Mouse (Mus musculus) neural tube, embryonic 15.5 days (tissue): Measurements from ENCODE around the gene Hnrnpl. TPM values are rescaled to one million over a fixed set of nuclear protein-coding genes. Genes with fewer than 3 reads are reported as not detected.
A peak's percentile ranks its signal among the peaks of the same experiment; 100 is the strongest.

ENCODE experiments used
- ATAC-seq: fragments of 200-750 bp; cut with Nextera tagmentation; 2 replicates; pipeline ENCODE4 v1.8.0; 2017; ENCODE audit warnings: mild to moderate bottlenecking, moderate TSS enrichment, moderate library complexity; ENCODE audit not compliant: low FRiP score
- H3K27ac ChIP-seq: fragments of 300-500 bp; sonication (generic); replicated peaks from 2 replicates; pipeline ENCODE4 v1.5.1; 2015; ENCODE audit warnings: mild to moderate bottlenecking, inconsistent platforms
- H3K27me3 ChIP-seq: fragments of 300-500 bp; sonication (generic); replicated peaks from 2 replicates; pipeline ENCODE4 v1.6.1; 2015; ENCODE audit warnings: inconsistent platforms
- H3K36me3 ChIP-seq: fragments of 300-500 bp; sonication (generic); 2 replicates; pipeline ENCODE4 v1.6.1; 2015; ENCODE audit warnings: inconsistent platforms
- H3K4me1 ChIP-seq: fragments of 300-500 bp; sonication (generic); 2 replicates; pipeline ENCODE4 v1.6.1; 2015; ENCODE audit warnings: inconsistent platforms
- H3K4me2 ChIP-seq: fragments of 300-500 bp; sonication (generic); 2 replicates; pipeline ENCODE4 v1.6.1; 2015; ENCODE audit warnings: inconsistent platforms, mild to moderate bottlenecking, moderate library complexity
- H3K4me3 ChIP-seq: fragments of 300-500 bp; sonication (generic); replicated peaks from 2 replicates; pipeline ENCODE4 v1.5.1; 2015; ENCODE audit warnings: mild to moderate bottlenecking, inconsistent platforms
- H3K9ac ChIP-seq: fragments of 300-500 bp; sonication (generic); replicated peaks from 2 replicates; pipeline ENCODE4 v1.6.1; 2015; ENCODE audit warnings: mild to moderate bottlenecking, inconsistent platforms
- H3K9me3 ChIP-seq: fragments of 300-500 bp; sonication (generic); replicated peaks from 2 replicates; pipeline ENCODE4 v1.6.1; 2016; ENCODE audit warnings: inconsistent platforms
- WGBS: fragments of 180-500 bp; shearing (Covaris S2); methylation state at CpG from one replicate; pipeline ENCODE4 v1.1.7; 2015; ENCODE audit warnings: mixed read lengths; 5-methylcytosine and 5-hydroxymethylcytosine counted together
- polyA plus RNA-seq: library from polyadenylated mRNA; unstranded; fragments of >200 nt; fragmentation: Nextera tagmentation; extraction: Ambion mirVana; gene quantifications from 2 replicates; pipeline ENCODE4 v1.2.1, GENCODE M21; 2015

Gene Hnrnpl
- polyA plus RNA-seq, 1 experiment from 2014 or later = 158 TPM

DNA sequence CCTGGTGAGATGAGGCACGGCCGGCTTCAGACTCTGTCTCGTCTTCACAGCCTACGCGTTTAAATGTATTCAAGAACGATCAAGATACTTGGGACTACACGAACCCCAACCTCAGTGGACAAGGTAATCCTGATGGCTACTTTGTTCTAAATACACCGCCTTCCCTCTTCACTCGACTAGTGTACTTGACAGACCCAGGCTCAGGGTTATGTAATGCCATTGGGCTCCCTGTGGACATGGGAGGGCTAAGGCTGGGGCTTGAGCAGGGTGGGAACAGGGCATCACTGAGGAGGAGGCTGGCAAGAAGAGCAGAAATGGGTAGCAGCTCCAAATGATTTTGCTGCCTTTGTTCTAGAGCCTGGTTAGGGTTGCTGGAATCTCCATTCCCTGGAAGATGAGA is 6.9 kb downstream of the Hnrnpl start:
- no peaks in the 10 kb centered on the region for H3K27me3 ChIP-seq
- no peak overlapping the region for H3K27ac ChIP-seq
- no peak for ATAC-seq
- 0 out of 2 replicates have a peak overlapping the region, but pooled peaks have one; percentile 1 for H3K9ac ChIP-seq
- H3K4me2 ChIP-seq = no peak overlapping the region
- no peaks in the 10 kb centered on the region for H3K9me3 ChIP-seq
- 92% methylated on average over 9 of the region's 9 CpGs for WGBS
- H3K36me3 ChIP-seq = peaks cover 72% of the 10 kb centered on the region
- peaks cover 66% of the 10 kb centered on the region for H3K4me1 ChIP-seq
- no peak overlapping the region for H3K4me3 ChIP-seq

DNA sequence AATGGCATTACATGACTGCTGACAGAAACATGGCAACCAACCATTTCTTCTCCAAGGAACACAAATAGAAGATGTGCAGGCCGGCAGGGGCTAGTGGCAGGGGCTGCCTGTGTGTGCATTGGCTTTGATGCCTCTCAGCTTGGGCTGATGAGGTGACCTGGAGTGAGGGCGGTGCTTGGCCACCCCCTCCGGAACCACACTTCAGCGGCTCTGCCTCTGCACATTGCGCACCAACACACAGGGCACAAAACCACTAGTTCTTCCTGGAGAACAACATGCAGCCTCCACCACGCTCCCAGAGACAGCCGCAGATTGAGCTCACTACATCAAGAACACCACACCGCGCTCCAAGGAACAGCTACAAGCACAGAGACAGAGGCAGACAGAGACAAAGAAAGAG is 7.9 kb downstream of the Hnrnpl start:
- Histone ChIP-seq H3K9me3 (no peaks in the 10 kb centered on the region), H3K27ac (no peak overlapping the region), H3K36me3 (peaks cover 82% of the 10 kb centered on the region), H3K4me1 (peaks cover 73% of the 10 kb centered on the region), H3K4me3 (no peak overlapping the region), H3K9ac (no peak overlapping the region), H3K4me2 (no peak overlapping the region), H3K27me3 (no peaks in the 10 kb centered on the region)
- no peak for ATAC-seq
- WGBS = 88% methylated on average over 9 of the region's 9 CpGs

DNA sequence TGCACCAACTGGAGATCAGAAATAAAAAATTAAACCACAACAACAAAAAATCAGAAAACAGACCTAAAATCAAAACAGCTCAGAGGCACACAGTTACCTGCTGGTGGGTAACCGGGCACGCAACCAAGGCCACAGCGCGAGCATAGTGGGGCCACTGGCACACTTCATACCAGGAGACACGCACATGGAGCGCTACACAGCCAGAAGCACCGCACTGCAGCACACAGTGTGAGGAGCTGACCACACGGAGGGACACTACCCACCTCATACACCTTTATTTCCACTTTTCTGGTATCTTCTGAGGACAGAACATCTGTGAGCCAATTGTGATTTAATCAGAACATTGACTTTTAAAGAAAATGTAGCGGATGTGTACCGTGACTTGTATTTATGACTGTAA is 8.6 kb downstream of the Hnrnpl start:
- Histone ChIP-seq H3K9ac (no peak overlapping the region), H3K27ac (no peak overlapping the region), H3K4me2 (no peak overlapping the region), H3K9me3 (no peaks in the 10 kb centered on the region), H3K27me3 (no peaks in the 10 kb centered on the region), H3K36me3 (peaks cover 89% of the 10 kb centered on the region), H3K4me3 (no peak overlapping the region), H3K4me1 (peaks cover 75% of the 10 kb centered on the region)
- 92% methylated on average over 10 of the region's 10 CpGs for WGBS
- no peak for ATAC-seq

- Histone ChIP-seq H3K4me2 (no peak overlapping the region), H3K27me3 (no peaks in the 10 kb centered on the region), H3K9ac (no peak overlapping the region), H3K4me3 (no peak overlapping the region), H3K36me3 (peaks cover 95% of the 10 kb centered on the region), H3K27ac (no peak overlapping the region), H3K4me1 (peaks cover 69% of the 10 kb centered on the region), H3K9me3 (no peaks in the 10 kb centered on the region)
- WGBS = 57% methylated on average over 6 of the region's 6 CpGs
- no peak for ATAC-seq
Measured at GRCm38 (mm10) chr7:28817524-28817923, 9.2 kb downstream of the Hnrnpl start.

DNA sequence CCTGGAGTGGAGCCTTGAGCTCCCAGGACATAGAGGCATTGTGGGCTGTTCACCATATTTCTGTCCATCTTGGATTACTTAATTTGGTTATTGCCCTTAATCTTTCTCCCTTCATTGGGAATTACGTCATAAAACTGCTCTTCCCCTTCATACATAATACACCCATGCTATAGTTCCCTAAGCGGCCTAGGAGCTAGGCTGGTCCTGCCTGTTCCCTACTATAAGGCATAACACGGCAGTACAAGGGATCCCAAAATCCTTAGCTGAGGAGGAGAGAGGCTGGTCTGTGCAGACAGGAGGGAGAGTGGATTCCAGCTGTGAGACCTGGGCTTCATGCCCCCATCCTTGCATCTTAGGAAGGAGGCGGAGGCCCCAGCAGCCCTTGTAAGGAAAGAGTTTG is 9.6 kb downstream of the Hnrnpl start:
- no peak for ATAC-seq
- 88% methylated on average over 4 of the region's 4 CpGs for WGBS
- H3K9ac ChIP-seq = no peak overlapping the region
- H3K4me1 ChIP-seq = peaks cover 64% of the 10 kb centered on the region
- H3K36me3 ChIP-seq = peaks cover 97% of the 10 kb centered on the region
- no peak overlapping the region for H3K27ac ChIP-seq
- no peak overlapping the region for H3K4me2 ChIP-seq
- H3K9me3 ChIP-seq = no peaks in the 10 kb centered on the region
- H3K4me3 ChIP-seq = no peak overlapping the region
- no peaks in the 10 kb centered on the region for H3K27me3 ChIP-seq

DNA sequence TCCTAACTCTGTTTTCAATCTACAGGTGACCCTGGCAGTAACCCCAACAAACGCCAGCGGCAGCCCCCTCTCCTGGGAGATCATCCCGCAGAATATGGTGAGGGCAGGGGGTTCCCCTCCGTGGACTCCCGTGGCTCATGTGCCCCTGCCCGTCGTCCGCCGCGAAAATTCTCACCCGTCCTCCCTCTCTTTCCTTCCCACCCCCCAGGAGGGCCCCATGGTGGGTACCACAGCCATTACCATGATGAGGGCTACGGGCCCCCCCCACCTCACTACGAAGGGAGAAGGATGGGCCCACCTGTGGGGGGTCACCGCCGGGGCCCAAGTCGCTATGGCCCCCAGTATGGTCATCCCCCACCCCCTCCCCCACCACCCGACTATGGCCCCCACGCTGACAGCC is 10.1 kb downstream of the Hnrnpl start:
- Histone ChIP-seq H3K4me2 (no peak overlapping the region), H3K4me3 (no peak overlapping the region), H3K27ac (no peak overlapping the region), H3K4me1 (peaks cover 59% of the 10 kb centered on the region), H3K9me3 (no peaks in the 10 kb centered on the region), H3K27me3 (no peaks in the 10 kb centered on the region), H3K9ac (no peak overlapping the region), H3K36me3 (peaks cover 93% of the 10 kb centered on the region)
- no peak for ATAC-seq
- WGBS = 83% methylated on average over 18 of the region's 18 CpGs

- Histone ChIP-seq H3K9me3 (no peaks in the 10 kb centered on the region), H3K9ac (no peak overlapping the region), H3K4me1 (peaks cover 56% of the 10 kb centered on the region), H3K27me3 (no peaks in the 10 kb centered on the region), H3K4me3 (no peak overlapping the region), H3K36me3 (peaks cover 88% of the 10 kb centered on the region), H3K4me2 (no peak overlapping the region), H3K27ac (no peak overlapping the region)
- no peak for ATAC-seq
- WGBS = 87% methylated on average over 4 of the region's 4 CpGs
Measured at GRCm38 (mm10) chr7:28818861-28819452, 10.6 kb downstream of the Hnrnpl start.

DNA sequence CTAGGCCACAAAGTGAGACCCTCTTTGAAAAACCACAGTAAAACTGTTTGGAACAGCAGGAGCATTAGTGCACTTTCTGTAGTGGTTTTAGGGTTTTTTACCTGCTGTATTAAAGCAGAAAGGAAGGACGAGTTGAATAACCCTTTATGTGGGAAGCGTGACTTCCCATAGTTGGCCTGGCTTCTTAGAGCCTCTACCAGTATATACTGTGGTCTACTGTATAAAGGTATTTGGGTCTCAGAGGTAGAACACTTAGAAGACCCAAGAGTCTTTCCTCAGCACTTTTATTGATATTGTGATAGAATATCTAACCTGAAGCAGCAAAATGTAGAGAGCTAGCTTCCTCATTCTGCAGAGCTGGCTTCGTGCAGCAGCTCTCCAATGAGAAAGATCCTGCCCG is 11.2 kb downstream of the Hnrnpl start:
- H3K27ac ChIP-seq = no peak overlapping the region
- H3K9me3 ChIP-seq = no peaks in the 10 kb centered on the region
- H3K9ac ChIP-seq = 0 out of 2 replicates have a peak overlapping the region, but pooled peaks have one; percentile 23
- H3K36me3 ChIP-seq = peaks cover 82% of the 10 kb centered on the region
- no peaks in the 10 kb centered on the region for H3K27me3 ChIP-seq
- no peak overlapping the region for H3K4me3 ChIP-seq
- H3K4me1 ChIP-seq = peaks cover 61% of the 10 kb centered on the region
- ATAC-seq = no peak
- 79% methylated on average over 4 of the region's 4 CpGs for WGBS
- H3K4me2 ChIP-seq = no peak overlapping the region

DNA sequence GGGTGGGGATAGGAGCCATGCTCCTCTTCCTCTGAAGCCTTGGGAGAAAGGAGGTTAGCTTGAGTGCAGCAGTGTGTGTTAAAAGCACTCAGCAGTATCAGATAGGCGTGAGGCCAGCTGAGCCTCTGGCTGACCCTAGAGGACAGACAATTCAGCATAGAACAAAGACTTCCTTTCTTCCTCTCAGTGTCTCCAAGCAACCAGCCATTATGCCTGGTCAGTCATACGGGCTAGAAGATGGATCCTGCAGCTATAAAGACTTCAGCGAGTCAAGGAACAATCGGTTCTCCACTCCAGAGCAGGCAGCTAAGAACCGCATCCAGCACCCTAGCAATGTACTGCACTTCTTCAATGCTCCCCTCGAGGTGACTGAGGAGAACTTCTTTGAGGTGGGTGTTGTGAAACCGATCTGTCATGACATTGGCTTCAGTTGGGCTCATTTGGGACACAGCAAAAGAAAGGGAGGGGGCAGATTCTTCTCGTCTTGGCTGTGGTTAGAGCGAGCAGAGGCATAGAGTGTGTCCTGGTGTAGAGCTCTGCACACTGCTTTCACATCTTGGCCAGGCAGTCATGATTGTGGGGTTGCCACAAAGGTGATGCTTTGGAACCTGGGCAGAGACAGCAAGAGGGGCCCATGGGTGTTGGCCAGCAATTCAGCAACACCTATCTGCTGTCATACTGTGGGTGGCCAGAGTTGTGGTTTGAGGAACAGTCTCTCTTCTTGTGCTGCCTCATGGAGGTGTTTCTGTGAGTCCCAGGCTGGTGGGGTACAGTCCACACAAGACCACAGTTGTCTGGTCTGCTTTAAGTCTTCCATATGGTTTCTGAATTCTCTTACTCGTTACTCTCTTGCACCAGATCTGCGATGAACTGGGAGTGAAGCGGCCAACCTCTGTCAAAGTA is 12.3 kb downstream of the Hnrnpl start:
- Histone ChIP-seq H3K9me3 (no peaks in the 10 kb centered on the region), H3K36me3 (peaks cover 72% of the 10 kb centered on the region), H3K4me2 (no peak overlapping the region), H3K9ac (no peak overlapping the region), H3K27ac (peak overlapping the region; percentile 46; the same call in 1 of the 2 replicates), H3K4me1 (peaks cover 57% of the 10 kb centered on the region), H3K27me3 (no peaks in the 10 kb centered on the region), H3K4me3 (no peak overlapping the region)
- no peak for ATAC-seq
- WGBS = 26% methylated on average over 12 of the region's 12 CpGs

DNA sequence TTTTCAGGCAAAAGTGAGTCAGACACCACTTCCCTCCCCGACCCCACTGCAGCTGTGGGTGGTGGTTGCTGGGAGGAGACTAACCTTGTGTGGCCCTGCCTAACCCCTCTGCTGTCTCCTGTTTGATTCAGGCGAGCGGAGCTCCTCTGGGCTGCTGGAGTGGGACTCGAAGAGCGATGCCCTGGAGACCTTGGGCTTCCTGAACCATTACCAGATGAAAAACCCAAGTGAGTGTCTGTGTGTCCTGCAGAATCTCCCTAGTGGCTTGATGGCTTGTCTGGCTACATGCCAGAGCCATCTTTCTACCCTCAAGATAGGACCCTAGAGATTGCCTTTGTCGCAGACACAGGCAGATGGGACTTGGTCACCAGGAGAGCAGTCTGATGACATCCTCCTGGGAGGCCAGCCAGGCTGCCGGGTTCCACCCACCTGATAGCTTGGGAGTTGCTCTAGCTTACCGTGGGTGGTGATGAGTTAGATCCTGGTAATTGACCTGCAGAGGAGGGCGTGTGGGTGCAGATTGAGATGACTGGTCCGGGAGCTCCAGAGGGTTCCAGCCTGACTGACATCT is 13.0 kb downstream of the Hnrnpl start:
- H3K4me3 ChIP-seq = no peak overlapping the region
- WGBS = 48% methylated on average over 10 of the region's 10 CpGs
- H3K27me3 ChIP-seq = no peaks in the 10 kb centered on the region
- no peak overlapping the region for H3K4me2 ChIP-seq
- no peak for ATAC-seq
- no peak overlapping the region for H3K9ac ChIP-seq
- peaks cover 64% of the 10 kb centered on the region for H3K36me3 ChIP-seq
- peaks cover 58% of the 10 kb centered on the region for H3K4me1 ChIP-seq
- H3K27ac ChIP-seq = peak overlapping the region; percentile 46; the same call in 1 of the 2 replicates
- no peaks in the 10 kb centered on the region for H3K9me3 ChIP-seq

- H3K4me3 ChIP-seq = no peak overlapping the region
- no peaks in the 10 kb centered on the region for H3K9me3 ChIP-seq
- H3K9ac ChIP-seq = no peak overlapping the region
- H3K4me2 ChIP-seq = no peak overlapping the region
- H3K27me3 ChIP-seq = no peaks in the 10 kb centered on the region
- ATAC-seq = no peak
- peaks cover 51% of the 10 kb centered on the region for H3K4me1 ChIP-seq
- peaks cover 52% of the 10 kb centered on the region for H3K36me3 ChIP-seq
- 78% methylated on average over 1 of the region's 1 CpGs for WGBS
- H3K27ac ChIP-seq = no peak overlapping the region; the same call in 1 of the 2 replicates
Measured at GRCm38 (mm10) chr7:28822556-28822955, 14.2 kb downstream of the Hnrnpl start.
